Mouse (Mus musculus): Measurements from ENCODE around the gene Trip6.

The Trip6 gene

DNA sequence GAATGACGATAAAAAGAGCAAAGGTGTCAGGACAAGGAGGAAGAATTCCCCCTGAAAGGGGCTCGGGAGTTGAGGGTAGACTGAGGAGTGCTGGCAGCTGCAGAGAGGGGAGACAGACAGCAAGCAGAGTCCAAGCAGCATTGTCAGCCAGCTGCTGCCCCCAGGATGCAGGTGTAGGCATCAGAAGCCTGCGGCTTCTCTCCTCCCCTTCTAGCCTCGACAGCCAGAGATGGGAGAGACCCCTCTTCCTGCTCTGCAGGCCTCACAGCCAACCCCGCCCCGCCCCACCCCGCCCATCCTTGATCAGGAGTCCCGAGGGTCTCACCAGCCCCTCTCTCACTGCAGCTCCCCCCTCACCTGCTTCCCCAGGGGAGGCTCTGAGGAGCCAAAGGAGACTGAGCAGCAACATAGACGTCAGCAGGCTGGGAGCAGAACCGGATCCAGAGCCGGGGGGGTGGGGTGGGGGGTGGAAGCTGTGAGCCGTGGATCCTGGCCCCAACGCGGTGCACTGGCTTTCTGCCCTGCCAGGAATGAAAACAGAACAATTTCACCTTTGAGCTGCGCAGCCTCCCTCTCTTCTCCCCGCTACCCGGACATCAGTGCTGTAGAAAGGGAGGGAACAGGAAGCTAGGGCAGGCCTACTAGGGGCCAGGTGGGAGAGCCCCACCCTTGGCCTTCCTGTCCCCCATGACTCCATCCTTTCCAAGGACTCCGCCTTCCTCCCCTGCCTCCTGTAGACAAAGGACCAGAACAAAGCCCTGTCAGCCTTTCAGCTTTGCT is 45.9 kb downstream of the Trip6 start:
- no peak for DNase-seq (ENCODE audit: low spot score in 2 of 2)

GRCm38 (mm10) chr5:137264787-137265186 is 49.4 kb downstream of the Trip6 start:
- no peak for DNase-seq (ENCODE audit: low spot score in 2 of 2)

GRCm38 (mm10) chr5:137263897-137264720 is 50.1 kb downstream of the Trip6 start:
- DNase-seq (ENCODE audit: low spot score in 2 of 2) = no peak
